Mouse (Mus musculus) activated CD4-positive, CD25-positive, alpha-beta regulatory T cell, adult 9 weeks (primary cell): ENCODE data around the gene Lta. TPM values are rescaled to one million over a fixed set of nuclear protein-coding genes. Genes with fewer than 3 reads are reported as not detected.

ENCODE experiments used
- polyA plus RNA-seq: library from polyadenylated mRNA; unstranded; fragments of 100-300 nt; shearing (Covaris generic); gene quantifications from one replicate; pipeline ENCODE4 v1.2.1, GENCODE M21; 2017

Gene Lta
- 152 TPM for polyA plus RNA-seq

GRCm38 (mm10) chr17:35204494-35205379, at the start of gene Lta:
Lta (minus strand) TSS chr17:35205351.

GRCm38 (mm10) chr17:35241305-35242014, 36.3 kb upstream of the Lta start, which contains the start of gene Ddx39b:
Ddx39b (plus strand) TSS chr17:35241746.

GRCm38 (mm10) chr17:35235614-35236389, 30.7 kb upstream of the Lta start, which contains the start of gene Nfkbil1:
Nfkbil1 (minus strand) TSS chr17:35235792.

GRCm38 (mm10) chr17:35233114-35233980, 28.2 kb upstream of the Lta start, which contains the start of gene Atp6v1g2:
Atp6v1g2 (plus strand) TSS chr17:35233660.

GRCm38 (mm10) chr17:35220156-35220952, 15.2 kb upstream of the Lta start, which contains the start of gene Gm16181:
Gm16181 (plus strand) TSS chr17:35220834.

GRCm38 (mm10) chr17:35201787-35202186, 3.4 kb downstream of the Lta start, which contains the start of gene Tnf:
Tnf (minus strand) TSS chr17:35202007.

GRCm38 (mm10) chr17:35193881-35194843, 11.0 kb downstream of the Lta start, which contains the start of gene Ltb:
Ltb (plus strand) TSS chr17:35194439.

GRCm38 (mm10) chr17:35187959-35188610, 17.1 kb downstream of the Lta start, which contains the start of gene Lst1:
Lst1 (minus strand) TSS chr17:35188439.

GRCm38 (mm10) chr17:35175968-35176367, 29.2 kb downstream of the Lta start, which contains the start of gene Aif1:
Aif1 (minus strand) TSS chr17:35176068.

GRCm38 (mm10) chr17:35164568-35165450, 40.3 kb downstream of the Lta start, which contains the start of gene Prrc2a:
Prrc2a (minus strand) TSS chr17:35164897.

Other genes with a start within 250 kb of the Lta start
- gene Hspa1b, start 246.1 kb downstream of the Lta start, polyA plus RNA-seq, result 54.2 TPM
- gene Gm20481, start 235.4 kb downstream of the Lta start, polyA plus RNA-seq, result 2.7 TPM
- gene Hspa1a, start 233.2 kb downstream of the Lta start, polyA plus RNA-seq, result 13.2 TPM
- 0.17 TPM for gene Hspa1l, start 232.6 kb downstream of the Lta start, polyA plus RNA-seq
- 55.0 TPM for gene Lsm2, start 223.5 kb downstream of the Lta start, polyA plus RNA-seq
- gene Vars, start 204.4 kb downstream of the Lta start, polyA plus RNA-seq, result 187 TPM
- gene Vwa7, start 188.8 kb downstream of the Lta start, polyA plus RNA-seq, result 0.33 TPM
- gene Sapcd1, start 177.3 kb downstream of the Lta start, polyA plus RNA-seq, result 0.82 TPM
- 1.5 TPM for gene Msh5, start 158.6 kb downstream of the Lta start, polyA plus RNA-seq
- gene Clic1, start 155.4 kb downstream of the Lta start, polyA plus RNA-seq, result 661 TPM
- 2.2 TPM for gene Ddah2, start 146.3 kb downstream of the Lta start, polyA plus RNA-seq
- gene Ly6g6c, start 140.0 kb downstream of the Lta start, polyA plus RNA-seq, result not detected
- not detected for gene Mpig6b, start 139.2 kb downstream of the Lta start, polyA plus RNA-seq
- gene Ly6g6e, start 128.4 kb downstream of the Lta start, polyA plus RNA-seq, result not detected
- not detected for gene Ly6g6d, start 127.3 kb downstream of the Lta start, polyA plus RNA-seq
- gene Ly6g6f, start 119.7 kb downstream of the Lta start, polyA plus RNA-seq, result not detected
- 65.7 TPM for gene Abhd16a, start 116.1 kb downstream of the Lta start, polyA plus RNA-seq
- gene Ly6g5c, start 97.1 kb downstream of the Lta start, polyA plus RNA-seq, result not detected
- 3.8 TPM for gene Ly6g5b, start 89.9 kb downstream of the Lta start, polyA plus RNA-seq
- gene Gpank1, start 83.9 kb downstream of the Lta start, polyA plus RNA-seq, result 58.5 TPM
- gene Csnk2b, start 83.3 kb downstream of the Lta start, polyA plus RNA-seq, result 341 TPM
- gene D17H6S53E, start 79.0 kb downstream of the Lta start, polyA plus RNA-seq, result 5.3 TPM
- not detected for gene Apom, start 73.3 kb downstream of the Lta start, polyA plus RNA-seq
- gene Bag6, start 70.2 kb downstream of the Lta start, polyA plus RNA-seq, result 48.8 TPM
- gene Prrc2a, start 40.5 kb downstream of the Lta start, polyA plus RNA-seq, result 28.9 TPM
- gene Aif1, start 29.3 kb downstream of the Lta start, polyA plus RNA-seq, result 4.8 TPM
- gene Lst1, start 16.9 kb downstream of the Lta start, polyA plus RNA-seq, result 9.6 TPM
- 1,484 TPM for gene Ltb, start 10.9 kb downstream of the Lta start, polyA plus RNA-seq
- gene Tnf, start 3.3 kb downstream of the Lta start, polyA plus RNA-seq, result 56.7 TPM
- gene Gm16181, start 15.5 kb upstream of the Lta start, polyA plus RNA-seq, result 1.6 TPM
- gene Atp6v1g2, start 28.3 kb upstream of the Lta start, polyA plus RNA-seq, result 6.4 TPM
- 16.8 TPM for gene Nfkbil1, start 30.4 kb upstream of the Lta start, polyA plus RNA-seq
- gene Ddx39b, start 36.4 kb upstream of the Lta start, polyA plus RNA-seq, result 296 TPM
- gene H2-D1, start 57.4 kb upstream of the Lta start, polyA plus RNA-seq, result 6,634 TPM
- gene H2-Q1, start 115.1 kb upstream of the Lta start, polyA plus RNA-seq, result 0.20 TPM
- gene H2-Q2, start 136.9 kb upstream of the Lta start, polyA plus RNA-seq, result 21.3 TPM
- gene H2-Q4, start 174.3 kb upstream of the Lta start, polyA plus RNA-seq, result 49.6 TPM
- gene H2-Q6, start 219.5 kb upstream of the Lta start, polyA plus RNA-seq, result 973 TPM
- 2,993 TPM for gene H2-Q7, start 233.8 kb upstream of the Lta start, polyA plus RNA-seq